Mouse (Mus musculus): ENCODE measurements around the gene Pygm.
A peak's percentile ranks its signal among the peaks of the same experiment; 100 is the strongest.

Pygm gene

DNA sequence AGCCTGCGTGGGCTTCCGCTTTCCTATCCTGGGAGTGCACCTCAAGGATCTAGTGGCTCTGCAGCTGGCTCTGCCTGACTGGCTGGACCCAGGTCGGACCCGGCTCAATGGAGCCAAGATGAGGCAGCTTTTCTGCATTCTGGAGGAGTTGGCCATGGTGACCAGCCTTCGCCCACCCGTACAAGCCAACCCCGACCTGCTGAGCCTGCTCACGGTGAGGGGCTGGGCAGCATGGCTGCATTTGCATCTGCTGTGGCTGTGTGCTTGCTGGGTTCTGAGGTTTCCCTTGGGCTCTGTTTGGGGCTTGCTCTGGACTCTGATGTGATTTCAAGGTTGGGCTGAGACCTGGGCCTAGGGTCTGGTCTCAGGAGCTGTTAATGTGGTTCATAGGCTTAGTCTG is 22.9 kb downstream of the Pygm start:
- no peak for DNase-seq (ENCODE audit: low read depth in 2 of 2, low spot score in 2 of 2)

DNA sequence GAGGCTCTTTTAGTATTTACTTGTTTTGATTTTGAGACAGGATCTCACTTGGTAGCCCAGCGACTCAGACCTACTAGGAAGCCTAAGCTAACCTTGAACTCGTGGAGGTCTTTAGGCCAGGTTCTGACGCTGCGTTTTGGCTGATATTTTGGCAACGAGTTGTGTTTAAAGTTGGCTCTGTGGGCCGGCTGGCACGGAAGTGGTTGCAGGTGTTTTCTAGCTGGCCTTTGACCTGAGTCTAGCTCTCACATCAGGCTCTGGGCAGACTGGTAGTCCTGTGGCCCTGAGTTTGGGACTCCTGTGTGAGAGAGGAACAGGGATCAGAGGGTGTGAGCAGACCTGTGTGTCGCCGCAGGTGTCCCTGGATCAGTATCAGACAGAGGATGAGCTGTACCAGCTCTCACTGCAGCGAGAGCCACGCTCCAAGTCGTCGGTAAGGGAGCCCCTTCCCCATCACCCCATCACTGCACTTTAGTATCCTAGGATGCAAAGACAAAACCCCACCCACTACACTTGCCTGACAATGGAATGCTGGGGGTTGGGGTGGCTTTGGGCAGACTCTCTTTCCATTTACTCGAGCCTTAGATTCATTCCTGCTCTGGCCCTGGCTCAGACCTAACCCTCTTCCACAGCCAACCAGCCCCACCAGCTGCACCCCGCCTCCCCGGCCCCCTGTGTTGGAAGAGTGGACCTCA is 23.8 kb downstream of the Pygm start:
- no peak for DNase-seq (ENCODE audit: low read depth in 2 of 2, low spot score in 2 of 2)

DNA sequence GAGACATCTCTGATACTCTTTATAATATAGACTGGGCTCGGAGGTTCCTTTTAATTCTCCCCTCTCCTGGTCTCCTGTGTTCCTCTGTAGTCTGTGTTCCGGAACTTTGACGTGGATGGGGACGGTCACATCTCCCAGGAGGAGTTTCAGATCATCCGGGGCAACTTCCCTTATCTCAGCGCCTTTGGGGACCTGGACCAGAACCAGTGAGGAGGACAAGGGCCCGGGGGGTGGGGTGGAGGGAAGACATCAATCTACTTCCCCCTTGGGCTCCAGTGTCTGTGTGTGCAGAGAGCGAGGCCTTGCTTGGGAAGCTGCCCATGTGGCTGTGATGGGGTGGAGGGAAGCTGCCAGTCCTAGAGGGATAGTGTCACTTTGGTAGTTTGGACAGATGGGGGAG is 24.6 kb downstream of the Pygm start:
- no peak for DNase-seq (ENCODE audit: low read depth in 2 of 2, low spot score in 2 of 2)

DNA sequence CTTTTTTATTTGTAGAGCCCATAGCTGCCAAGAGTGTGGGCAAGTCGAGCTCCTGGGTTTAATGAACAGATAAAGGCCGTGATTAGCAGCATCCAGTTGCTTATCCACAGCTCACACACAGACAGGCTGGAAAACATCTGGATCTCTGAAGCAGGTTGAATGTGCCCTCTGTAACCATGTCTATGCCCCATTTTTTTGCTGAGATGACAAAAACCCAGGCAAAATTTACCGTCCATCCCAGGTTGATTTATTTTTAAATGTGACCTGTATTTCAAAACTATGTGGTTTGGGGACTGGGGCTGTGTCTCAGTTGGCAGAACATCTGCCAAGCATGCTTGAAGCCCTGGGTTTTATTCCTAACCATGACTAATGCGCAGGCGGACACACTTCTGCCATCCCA is 25.0 kb downstream of the Pygm start:
- no peak for DNase-seq (ENCODE audit: low read depth in 2 of 2, low spot score in 2 of 2)

DNA sequence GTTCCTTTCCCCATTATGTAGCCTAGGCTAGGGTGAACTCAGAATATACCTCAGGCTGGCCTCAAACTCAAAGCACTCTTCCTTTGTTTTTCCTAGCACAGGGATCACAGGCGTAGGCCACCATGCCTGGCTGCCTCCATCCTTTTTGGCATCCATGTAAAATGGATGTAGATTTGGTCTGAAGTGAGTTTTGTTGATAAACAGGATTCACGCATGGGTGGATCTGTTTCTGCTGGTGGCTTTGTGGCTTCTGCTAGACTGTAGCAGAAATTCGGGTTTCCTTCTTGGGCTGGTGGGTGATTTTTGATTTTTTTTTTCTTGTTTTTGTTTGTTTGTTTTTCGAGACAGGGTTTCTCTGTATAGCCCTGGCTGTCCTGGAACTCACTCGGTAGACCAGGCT is 25.7 kb downstream of the Pygm start:
- no peak for DNase-seq (ENCODE audit: low read depth in 2 of 2, low spot score in 2 of 2)

DNA sequence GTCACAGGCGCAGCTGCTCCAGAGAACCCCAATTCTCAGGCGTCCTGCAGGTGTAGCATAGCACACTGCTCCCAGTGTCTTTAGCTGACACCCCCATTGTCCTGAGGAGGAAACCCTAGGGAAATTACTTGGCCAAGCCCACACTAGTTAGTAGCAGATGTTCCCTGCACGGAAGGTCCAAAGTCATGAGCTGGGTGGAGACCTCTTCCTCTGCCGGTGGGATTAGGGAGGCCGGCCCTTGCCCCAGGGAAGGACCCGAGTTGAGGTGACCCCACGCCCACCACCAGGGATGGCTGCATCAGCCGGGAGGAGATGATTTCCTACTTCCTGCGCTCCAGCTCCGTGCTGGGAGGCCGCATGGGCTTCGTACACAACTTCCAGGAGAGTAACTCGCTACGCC is 28.6 kb downstream of the Pygm start:
- no peak for DNase-seq (ENCODE audit: low read depth in 2 of 2, low spot score in 2 of 2)

DNA sequence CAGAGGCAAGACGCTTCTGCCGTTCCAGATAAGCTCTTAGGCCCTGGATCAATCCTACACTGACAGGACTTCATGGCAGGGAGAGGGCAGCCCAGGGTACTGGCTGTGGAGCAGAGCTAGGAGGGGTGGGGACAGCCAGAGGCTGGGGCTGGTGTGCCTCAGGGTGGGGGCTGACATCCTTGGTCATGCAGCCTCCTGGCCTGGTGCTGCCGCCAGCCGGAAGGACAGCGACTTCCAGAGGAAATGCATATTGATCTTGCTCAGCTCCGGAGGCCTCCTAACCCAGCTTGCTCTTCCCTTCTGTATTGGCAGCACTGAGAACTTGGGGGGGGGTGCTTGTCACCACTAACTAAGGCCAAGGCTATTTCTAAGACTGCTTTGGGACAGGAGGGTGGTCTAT is 31.3 kb downstream of the Pygm start:
- no peak for DNase-seq (ENCODE audit: low read depth in 2 of 2, low spot score in 2 of 2)

DNA sequence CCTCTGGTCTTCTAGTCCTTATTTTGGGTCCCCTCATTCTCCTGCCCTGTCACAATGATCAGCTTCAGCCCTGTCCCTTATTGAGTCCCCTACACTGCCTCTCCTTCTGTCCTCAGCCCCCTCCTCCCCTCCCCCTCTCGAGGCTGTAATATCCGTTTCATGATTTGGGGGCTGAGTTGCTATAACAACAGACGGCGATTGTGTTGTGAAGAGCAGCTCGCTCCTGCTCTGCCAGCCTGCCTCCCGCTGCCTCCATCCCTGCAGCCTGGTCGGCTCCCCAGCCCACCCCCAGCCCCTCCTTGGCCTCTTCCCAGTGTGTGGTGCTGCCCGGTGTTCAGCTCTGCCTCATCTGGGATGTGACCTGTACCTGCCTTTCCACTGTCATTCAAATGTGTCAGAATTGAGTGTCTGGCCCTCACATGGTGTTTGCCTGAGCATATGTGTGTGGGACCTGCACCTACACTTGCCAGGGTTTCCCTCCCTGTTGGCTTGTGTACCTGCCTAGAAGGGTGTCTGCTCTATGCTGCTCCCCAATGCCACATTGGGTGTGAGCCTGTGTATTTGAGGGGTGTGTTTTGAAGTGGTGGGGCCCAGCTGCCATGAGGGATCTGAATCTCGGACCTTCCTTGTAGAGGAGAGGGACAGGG is 32.0 kb downstream of the Pygm start:
- no peak for DNase-seq (ENCODE audit: low read depth in 2 of 2, low spot score in 2 of 2)

DNA sequence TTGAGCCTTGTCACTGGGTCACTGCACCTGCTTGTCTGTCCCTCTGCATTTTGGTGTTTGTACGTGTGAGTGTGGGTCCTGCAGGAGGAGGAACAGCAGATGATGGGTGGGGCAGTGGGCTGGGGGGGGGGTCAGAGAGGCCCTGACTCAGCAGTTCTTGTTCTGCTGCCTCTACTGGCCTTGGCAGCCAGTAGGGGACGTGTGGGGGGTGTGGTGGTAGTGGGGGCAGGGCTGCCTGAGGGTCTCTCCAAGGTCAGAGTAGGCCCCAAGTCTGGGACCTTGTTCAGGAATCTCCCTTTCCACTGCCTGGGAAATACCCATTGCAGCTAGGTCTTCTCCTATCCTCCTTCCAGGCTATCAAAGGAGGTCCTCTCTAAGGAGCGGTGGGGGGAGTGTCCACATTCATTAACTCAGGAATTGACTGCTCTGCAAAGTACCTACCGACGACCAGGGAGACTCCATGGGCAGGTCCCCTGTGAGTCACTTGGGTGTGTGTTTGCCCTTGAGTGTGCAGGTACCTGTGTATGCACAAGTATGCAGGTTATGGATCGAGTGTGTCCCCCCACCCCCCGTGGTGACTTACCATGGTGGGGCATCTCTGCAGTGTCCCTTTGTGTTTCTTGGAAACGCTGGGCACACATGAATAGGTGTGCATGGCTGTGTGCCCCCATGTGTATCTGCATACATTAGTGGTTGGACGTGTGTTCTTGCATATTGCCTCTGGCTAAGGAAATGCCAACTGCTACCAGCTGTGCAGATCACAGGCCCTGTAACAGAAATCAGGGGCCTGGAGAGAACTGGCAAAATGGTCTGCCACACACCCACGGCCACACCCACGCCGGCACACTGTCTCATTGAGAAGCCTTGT is 32.9 kb downstream of the Pygm start:
- DNase-seq (ENCODE audit: low read depth in 2 of 2, low spot score in 2 of 2) = no peak

DNA sequence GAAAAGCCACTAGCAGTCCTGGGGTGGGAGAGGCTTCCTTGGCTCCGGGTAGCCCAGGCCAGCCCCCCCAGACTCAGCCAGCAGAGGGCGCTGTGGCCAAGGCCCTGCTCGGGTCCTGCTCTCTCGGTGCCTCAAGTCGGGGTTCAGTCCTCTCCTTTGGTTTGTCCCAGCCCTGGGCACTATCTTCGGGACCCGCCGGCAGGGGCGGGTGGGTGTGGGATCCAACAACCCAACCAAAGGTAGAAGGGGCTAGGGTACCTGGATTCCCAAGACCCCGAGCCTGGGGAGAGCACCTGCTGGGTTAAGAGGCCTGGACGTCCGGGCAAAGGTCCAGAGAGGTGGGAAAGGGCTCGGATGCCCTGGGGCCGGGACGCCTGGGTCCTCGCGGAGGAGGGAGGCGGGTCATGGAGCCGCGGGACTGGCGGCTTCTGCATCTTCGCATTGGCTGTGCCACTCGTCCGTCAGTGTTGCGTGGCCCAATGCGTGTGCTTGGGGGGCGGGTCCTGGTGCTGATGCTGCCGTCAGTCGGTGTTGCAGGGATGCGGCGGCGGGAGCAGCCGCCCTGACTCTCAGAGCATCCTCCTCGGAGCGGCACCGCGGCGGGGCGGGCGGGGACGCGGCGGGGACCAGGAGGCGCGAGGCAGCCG is 34.2 kb downstream of the Pygm start, which contains the start of gene Nrxn2:
Gene Nrxn2 (plus strand): TSS at position 499 of the 647 bp plus-strand sequence.
- peak; percentile 84 to 89 for DNase-seq (ENCODE audit: low read depth in 2 of 2, low spot score in 2 of 2)

DNA sequence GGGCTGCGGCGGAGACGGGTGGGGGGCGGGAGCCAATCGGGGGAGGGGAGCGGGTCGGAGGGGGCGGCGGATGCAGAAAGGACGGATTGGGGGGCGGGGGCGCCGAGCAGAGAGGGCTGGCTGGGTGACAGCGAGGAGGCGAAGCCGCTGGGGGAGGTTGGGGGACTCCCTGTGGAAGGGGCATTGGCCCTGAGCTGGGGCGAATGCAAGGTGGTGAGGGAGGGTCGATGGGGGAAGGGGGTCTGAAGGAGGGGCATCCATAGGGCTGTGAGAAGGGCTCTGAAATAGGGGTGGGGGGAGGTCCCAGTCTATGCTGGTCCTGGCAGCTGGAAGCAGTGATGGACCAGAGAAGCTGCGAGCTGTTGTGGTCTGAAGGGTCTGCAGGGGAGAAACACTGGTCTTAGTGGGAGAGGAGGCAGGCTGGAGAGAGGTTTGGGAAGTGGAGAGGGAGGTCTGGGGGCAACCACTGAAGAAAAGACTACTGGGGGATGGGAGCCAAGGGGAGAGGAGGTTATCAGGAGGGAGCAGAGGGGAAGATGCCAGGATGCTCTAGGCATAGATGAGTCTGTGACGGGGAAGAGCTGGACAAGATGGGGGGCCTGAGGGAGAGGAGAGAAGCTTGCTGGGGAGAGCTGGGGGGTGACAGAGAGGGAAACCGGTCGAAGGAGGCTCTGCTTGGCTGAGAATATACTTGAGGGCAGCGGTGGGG is 34.9 kb downstream of the Pygm start:
- no peak for DNase-seq (ENCODE audit: low read depth in 2 of 2, low spot score in 2 of 2)

DNA sequence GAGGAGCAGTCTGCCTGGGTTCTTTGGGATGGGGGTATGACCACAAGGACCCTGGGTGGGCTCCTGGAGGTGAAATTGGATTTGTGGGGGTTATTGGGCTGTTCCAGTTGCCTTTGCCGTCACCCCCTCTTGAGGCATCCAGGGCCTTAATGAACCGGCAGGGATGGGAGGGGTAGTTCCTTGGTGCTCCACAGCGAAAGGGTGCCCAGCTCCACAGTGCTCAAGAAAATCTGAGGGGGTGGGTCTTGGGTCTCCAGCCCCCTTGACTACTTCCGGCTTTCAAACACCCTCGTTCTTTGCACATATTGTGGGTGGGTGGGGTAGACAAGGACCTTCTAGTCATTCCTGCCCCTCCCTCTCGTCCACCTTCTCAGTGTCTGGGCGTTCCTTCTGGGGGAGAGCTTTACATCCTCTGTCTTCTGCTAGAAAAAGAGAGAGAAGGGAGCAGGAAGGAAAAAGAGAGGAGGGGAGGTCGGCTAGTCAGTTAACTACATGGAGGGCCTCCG is 35.7 kb downstream of the Pygm start:
- no peak for DNase-seq (ENCODE audit: low read depth in 2 of 2, low spot score in 2 of 2)

DNA sequence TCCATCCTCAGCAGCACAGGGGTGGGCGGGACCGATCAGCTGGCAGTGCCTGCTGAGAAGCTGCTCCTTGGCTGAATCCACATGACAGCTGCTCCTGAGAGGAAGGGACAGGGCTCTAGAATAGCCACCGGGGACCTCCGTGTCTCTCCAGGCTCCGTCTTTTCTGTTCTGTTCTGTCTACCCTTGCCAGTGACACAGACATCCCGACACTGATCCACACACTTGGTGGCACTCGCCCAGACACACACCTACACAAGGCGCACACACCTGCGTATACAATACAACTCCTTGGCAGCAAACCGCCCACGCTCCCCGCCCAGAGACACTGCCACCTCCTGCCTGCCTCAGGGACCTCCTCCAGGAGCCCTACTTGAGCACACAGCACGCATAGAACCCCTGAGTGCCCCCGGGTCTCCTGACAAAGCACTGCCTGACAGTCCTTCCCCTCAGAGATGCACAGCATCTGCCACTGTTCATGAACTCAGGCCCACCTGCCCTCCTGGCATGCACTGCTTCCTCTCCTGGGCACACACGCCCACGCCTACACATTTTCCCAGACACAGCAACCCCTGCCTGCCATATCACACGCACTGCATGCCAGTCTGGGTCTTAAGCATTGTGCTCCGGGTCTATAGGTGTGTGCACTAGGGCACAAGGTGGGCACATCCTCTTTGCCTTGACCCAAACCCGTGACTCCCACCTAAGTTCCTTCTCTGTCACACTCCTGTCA is 36.4 kb downstream of the Pygm start:
- no peak for DNase-seq (ENCODE audit: low read depth in 2 of 2, low spot score in 2 of 2)

DNA sequence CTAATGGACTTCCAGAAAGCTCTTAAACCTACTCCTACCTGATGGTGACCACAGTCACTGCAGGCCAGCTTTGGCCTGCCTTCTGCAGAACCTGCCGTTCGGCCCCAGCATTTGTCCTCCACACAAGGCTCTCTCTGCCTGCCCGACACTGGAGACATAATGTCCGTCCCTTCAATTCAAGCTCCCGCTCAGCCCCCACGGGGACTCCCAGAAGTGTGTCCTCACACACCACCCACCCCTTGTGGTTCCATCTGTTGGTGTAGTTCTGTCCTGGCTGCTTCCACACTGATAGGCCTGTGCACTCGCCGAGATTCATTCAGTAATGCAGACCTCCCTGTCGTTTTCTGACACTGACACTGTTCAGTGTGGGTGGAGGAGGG is 37.0 kb downstream of the Pygm start:
- no peak for DNase-seq (ENCODE audit: low read depth in 2 of 2, low spot score in 2 of 2)

DNA sequence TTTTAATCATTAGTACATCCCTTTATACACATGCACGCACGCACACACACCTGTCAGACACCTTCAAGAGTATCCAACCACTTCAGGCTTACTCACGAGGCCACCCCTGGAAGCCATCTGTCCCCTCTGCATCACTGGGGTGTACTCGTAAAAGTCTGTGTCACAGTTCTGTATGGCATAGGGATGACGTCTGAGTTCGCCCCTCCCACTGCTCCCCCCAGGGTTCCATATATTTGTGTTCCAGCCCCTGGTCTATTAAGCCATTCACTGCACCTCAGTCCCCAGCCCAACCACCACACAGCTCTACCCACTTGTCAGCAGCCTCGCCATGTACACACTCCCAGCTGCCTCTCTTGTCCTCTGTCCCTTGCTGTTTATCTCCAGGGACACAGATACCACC is 37.8 kb downstream of the Pygm start:
- DNase-seq (ENCODE audit: low read depth in 2 of 2, low spot score in 2 of 2) = no peak

DNA sequence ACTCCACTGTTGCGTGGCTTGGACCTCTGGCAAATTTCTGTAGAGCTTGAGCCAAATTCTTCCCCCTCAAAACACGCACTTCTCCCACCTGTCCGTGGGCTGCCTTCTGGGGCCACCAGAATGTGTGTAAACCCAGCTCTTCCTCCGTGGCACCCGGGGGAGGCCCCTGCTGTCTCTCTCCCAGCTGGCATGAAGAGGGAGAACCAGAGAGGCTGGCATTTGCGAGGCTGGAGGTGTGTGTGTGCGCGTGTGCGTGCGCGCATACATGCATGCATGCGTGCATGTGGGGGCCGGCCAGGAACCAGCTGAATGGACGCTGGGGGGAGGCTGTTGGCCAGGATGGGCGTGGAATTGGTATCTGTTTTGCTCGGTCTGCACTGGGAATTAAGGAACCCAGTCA is 39.0 kb downstream of the Pygm start:
- DNase-seq (ENCODE audit: low read depth in 2 of 2, low spot score in 2 of 2) = no peak

DNA sequence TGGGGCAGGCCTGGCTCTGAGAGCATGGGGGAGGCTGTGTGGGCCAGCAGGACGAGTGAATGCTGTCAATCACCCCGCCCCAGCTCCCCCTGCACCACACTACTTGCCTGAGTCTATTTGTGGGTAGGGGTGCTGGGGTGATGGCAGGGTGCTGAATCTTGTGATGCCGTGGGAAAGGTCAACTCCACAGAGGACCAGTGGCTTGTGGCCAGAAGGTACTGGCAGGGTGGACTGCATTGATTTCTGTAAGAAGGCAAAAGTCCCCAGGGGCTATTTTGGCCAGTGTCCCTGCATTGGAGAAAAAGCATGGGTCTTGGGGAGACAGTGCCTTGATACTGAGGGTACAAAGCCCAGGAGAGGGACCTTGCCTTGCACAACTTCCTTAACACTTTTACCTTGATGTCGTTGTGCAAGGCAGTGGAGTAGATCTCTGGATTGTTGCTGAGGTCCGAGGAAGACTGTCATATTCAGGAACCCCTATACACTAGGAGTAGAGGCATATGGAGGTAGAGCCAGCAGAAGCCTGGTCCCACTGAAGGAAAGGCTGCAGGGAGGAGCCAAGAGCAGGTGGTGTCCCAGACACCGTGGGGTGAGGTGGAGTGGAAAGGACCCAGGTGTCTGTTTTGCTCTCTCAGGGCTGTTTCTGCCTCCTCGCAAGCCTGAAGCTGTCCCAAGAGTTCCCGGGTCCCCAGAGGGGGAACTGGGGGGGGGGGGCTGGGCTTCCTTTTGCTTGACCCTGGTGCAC is 40.1 kb downstream of the Pygm start:
- DNase-seq (ENCODE audit: low read depth in 2 of 2, low spot score in 2 of 2) = no peak

DNA sequence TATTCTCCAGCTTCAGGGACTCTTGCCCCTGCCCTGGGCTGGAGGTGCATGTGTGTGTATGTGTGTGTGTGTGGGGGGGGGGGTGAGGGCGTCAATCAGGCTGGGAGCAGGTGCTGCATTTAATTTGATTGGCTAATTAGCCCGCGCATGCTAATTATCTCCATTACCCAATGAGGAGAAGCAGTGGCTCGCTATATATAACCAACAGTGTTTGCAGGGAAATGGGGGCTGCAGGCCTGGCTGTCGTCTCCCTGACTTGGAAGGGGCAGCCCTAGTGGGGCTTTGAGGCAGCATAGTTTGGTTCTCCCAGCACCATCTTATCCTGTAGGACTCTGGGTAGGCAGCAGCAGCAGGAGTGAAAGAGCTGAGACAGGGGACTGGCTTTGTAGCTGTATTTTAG is 41.4 kb downstream of the Pygm start:
- DNase-seq (ENCODE audit: low read depth in 2 of 2, low spot score in 2 of 2) = no peak

DNA sequence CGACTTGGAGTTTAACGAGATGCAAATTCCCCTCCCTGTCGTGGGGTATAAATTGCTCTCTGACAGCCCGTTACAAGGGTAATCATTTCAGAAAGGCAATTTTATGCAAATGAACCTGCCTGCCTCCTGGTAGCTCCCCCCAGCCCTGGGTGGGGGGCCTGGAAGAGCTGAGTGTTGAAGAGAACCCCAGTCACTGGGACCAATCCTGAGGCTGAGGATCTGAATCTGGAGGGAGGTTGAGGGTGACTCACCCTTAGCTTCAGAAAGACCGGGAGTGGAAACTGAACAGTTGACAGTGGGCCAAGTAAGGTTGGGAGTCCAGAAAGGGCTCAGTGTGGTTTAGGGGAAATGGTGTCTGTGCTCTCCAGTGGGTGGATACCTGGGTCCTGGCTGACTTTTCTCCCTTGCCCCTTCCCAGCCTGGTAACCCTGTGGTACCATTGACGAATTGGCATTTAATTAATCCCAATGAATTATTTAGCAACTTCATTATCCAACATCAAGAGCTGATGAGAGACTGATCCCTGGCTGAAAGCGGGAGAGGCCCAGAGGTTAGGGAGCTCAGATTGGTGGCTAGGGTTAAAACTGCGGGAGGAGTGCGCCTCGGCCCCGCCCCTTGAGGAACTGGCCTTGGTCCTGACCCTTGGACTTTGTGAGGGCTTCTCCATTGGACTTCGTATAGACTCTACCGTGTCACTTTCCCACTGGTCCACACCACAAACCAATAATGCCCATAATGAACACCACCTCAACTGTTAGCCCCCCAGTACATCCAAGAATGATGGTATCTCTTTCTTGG is 42.7 kb downstream of the Pygm start:
- DNase-seq (ENCODE audit: low read depth in 2 of 2, low spot score in 2 of 2) = peak in 1 of 2 experiments; percentile 23
